Mouse (Mus musculus) hindbrain, embryonic 11.5 days (tissue): ENCODE data around the gene Gm5592. TPM values are rescaled to one million over a fixed set of nuclear protein-coding genes. Genes with fewer than 3 reads are reported as not detected.
"Not testable (repeated sequence)": the region's sequence is repeated elsewhere in the genome, so short reads cannot be mapped to it uniquely, and the experiment has no call there.

Source experiments
- ATAC-seq: fragments of 200-750 bp; cut with Nextera tagmentation; 2 replicates; pipeline ENCODE4 v1.8.0; 2017; ENCODE audit warnings: mild to moderate bottlenecking, moderate TSS enrichment, moderate library complexity; ENCODE audit not compliant: low FRiP score
- DNase-seq: peaks from one replicate; pipeline ENCODE4 v3.0.0-alpha.2; 2015; ENCODE audit warnings: low spot score
- H3K27ac ChIP-seq: fragments of 300-500 bp; sonication (generic); 2 replicates; pipeline ENCODE4 v1.5.1; 2014; ENCODE audit warnings: mild to moderate bottlenecking, low read depth, low read length
- H3K27me3 ChIP-seq: fragments of 300-500 bp; sonication (generic); 2 replicates; pipeline ENCODE4 v1.6.1; 2014; ENCODE audit warnings: mild to moderate bottlenecking, low read length, moderate library complexity, mixed read lengths; ENCODE audit not compliant: control insufficient read depth, insufficient read depth
- H3K36me3 ChIP-seq: fragments of 300-500 bp; sonication (generic); 2 replicates; pipeline ENCODE4 v1.6.1; 2014; ENCODE audit warnings: mild to moderate bottlenecking, low read length, moderate library complexity, mixed read lengths; ENCODE audit not compliant: control insufficient read depth, insufficient read depth
- H3K4me1 ChIP-seq: fragments of 300-500 bp; sonication (generic); replicated peaks from 2 replicates; pipeline ENCODE4 v1.6.1; 2014; ENCODE audit warnings: low read length, mixed read lengths; ENCODE audit not compliant: control insufficient read depth, insufficient read depth
- H3K4me2 ChIP-seq: fragments of 300-500 bp; sonication (generic); replicated peaks from 2 replicates; pipeline ENCODE4 v1.6.1; 2014; ENCODE audit warnings: mild to moderate bottlenecking, low read depth, low read length
- H3K4me3 ChIP-seq: fragments of 300-500 bp; sonication (generic); 2 replicates; pipeline ENCODE4 v1.5.1; 2014; ENCODE audit warnings: low read depth, low read length
- H3K9ac ChIP-seq: fragments of 300-500 bp; sonication (generic); 2 replicates; pipeline ENCODE4 v1.6.1; 2014; ENCODE audit warnings: low read depth, low read length
- H3K9me3 ChIP-seq: fragments of 300-500 bp; sonication (generic); 2 replicates; pipeline ENCODE4 v1.6.1; 2016; ENCODE audit warnings: low read length; ENCODE audit not compliant: control insufficient read depth
- WGBS: fragments of 180-500 bp; shearing (Covaris S2); extraction: QIAGEN DNeasy Blood & Tissue Kit; methylation state at CpG from one replicate; pipeline ENCODE4 v1.1.7; 2014; 5-methylcytosine and 5-hydroxymethylcytosine counted together
- polyA plus RNA-seq: library from polyadenylated mRNA; unstranded; fragments of >200 nt; fragmentation: Nextera tagmentation; extraction: Ambion mirVana; gene quantifications from 2 replicates; pipeline ENCODE4 v1.2.1, GENCODE M21; 2014

Gm5592 gene
- not detected in 2 replicates for polyA plus RNA-seq

GRCm38 (mm10) chr7:41153541-41153940 is at the start of gene Gm5592:
Gene Gm5592 (plus strand): TSS chr7:41153841.
- not testable (repeated sequence) for H3K4me3 ChIP-seq, H3K9me3 ChIP-seq, H3K4me1 ChIP-seq, H3K27me3 ChIP-seq, DNase-seq, H3K9ac ChIP-seq, H3K36me3 ChIP-seq, H3K4me2 ChIP-seq, H3K27ac ChIP-seq, ATAC-seq
- 92% methylated on average over 4 of the region's 4 CpGs for WGBS

GRCm38 (mm10) chr7:41155806-41156205 is 2.2 kb downstream of the Gm5592 start:
- 95% methylated on average over 2 of the region's 2 CpGs for WGBS
- H3K9ac ChIP-seq, H3K36me3 ChIP-seq, H3K4me2 ChIP-seq, ATAC-seq, H3K4me3 ChIP-seq, H3K27me3 ChIP-seq, H3K4me1 ChIP-seq, H3K27ac ChIP-seq, H3K9me3 ChIP-seq, DNase-seq: not testable (repeated sequence)

GRCm38 (mm10) chr7:41157879-41158278 is 4.2 kb downstream of the Gm5592 start:
- DNase-seq, H3K27ac ChIP-seq, H3K9me3 ChIP-seq, H3K36me3 ChIP-seq, H3K27me3 ChIP-seq, H3K4me1 ChIP-seq, ATAC-seq, H3K4me3 ChIP-seq, H3K4me2 ChIP-seq, H3K9ac ChIP-seq: not testable (repeated sequence)
- no CpG with 5 or more reads among the region's 1 CpGs for WGBS

DNA sequence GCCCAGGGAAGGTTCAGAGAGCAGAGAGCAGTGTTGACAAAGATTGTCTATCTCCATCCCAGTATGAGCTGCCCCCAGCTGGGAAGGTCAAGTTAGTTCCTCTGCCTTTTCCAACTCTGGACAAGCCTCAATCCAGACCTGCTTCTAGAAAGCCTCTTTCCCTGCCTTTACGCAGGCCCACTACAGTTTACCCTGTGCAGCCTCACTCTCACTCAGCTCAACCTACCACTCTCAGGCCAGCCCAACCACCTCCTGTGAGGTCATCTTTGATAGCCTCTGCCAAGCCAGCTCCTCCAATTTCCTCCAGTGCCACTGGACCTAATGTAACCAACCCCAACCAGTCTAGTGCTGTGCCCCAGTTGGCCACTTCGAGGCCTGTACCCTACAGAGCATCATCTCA is 4.9 kb downstream of the Gm5592 start:
- H3K27me3 ChIP-seq, H3K36me3 ChIP-seq, DNase-seq, H3K27ac ChIP-seq, H3K4me2 ChIP-seq, H3K4me3 ChIP-seq, H3K9ac ChIP-seq, H3K9me3 ChIP-seq, ATAC-seq, H3K4me1 ChIP-seq: not testable (repeated sequence)
- 81% methylated on average over 2 of the region's 2 CpGs for WGBS

DNA sequence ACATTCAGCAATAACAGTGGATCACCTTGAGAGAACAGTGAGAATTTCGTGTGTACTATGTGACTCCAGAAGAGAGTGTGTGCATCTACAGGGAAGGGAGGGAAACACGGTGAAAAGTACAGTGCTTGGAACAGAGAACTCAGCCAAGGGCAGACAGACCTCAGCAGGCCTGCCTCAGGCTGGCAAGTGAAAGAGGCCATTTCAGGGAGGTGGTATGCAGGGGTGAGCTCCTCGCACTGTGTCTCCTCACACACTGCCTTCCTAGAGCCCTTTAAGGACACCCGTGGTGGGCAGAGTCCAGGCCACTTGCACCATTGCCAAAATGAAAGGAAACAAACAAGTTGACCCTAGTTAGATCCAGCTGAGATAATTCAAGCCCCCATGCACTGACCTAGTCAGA is 40.0 kb downstream of the Gm5592 start:
- H3K9me3 ChIP-seq, result no peaks in the 10 kb centered on the region
- H3K4me1 ChIP-seq, result no peaks in the 10 kb centered on the region
- no peak overlapping the region for H3K27ac ChIP-seq
- no peak overlapping the region for H3K9ac ChIP-seq
- H3K4me2 ChIP-seq, result no peak overlapping the region
- no peak overlapping the region for H3K4me3 ChIP-seq
- DNase-seq, result no peak
- H3K36me3 ChIP-seq, result no peaks in the 10 kb centered on the region
- WGBS, result 68% methylated on average over 4 of the region's 4 CpGs
- no peak for ATAC-seq
- H3K27me3 ChIP-seq, result no peaks in the 10 kb centered on the region

Other genes with a start within 250 kb of the Gm5592 start
- not detected in 2 replicates for gene 4930433I11Rik, start 166.3 kb upstream of the Gm5592 start, polyA plus RNA-seq
- gene Gm4884, start 121.1 kb upstream of the Gm5592 start, polyA plus RNA-seq, result not detected in 2 replicates
- 9.9 and 11.9 TPM in 2 replicates for gene AI987944, start 239.5 kb downstream of the Gm5592 start, polyA plus RNA-seq